Mouse (Mus musculus): Measurements from ENCODE around the gene Ankrd24.

- TF ChIP-seq MAX (IDR thresholded peaks at IDR 0.05; ENCODE audit: low read depth) = no peak
- no peak for TF ChIP-seq POLR2A (IDR thresholded peaks at IDR 0.05; ENCODE audit: insufficient read length, low read depth)
- TF ChIP-seq USF1 (IDR thresholded peaks at IDR 0.05; ENCODE audit: low read depth) = no peak
- no peak for TF ChIP-seq TCF12 (IDR thresholded peaks at IDR 0.05; ENCODE audit: insufficient read depth, poor library complexity, severe bottlenecking)
- no peak for TF ChIP-seq MYOD1 (IDR thresholded peaks at IDR 0.05; ENCODE audit: control insufficient read depth in 1 of 3, insufficient read length in 2 of 3, low read depth in 2 of 3)
- no peak for TF ChIP-seq REST (IDR thresholded peaks at IDR 0.05; ENCODE audit: insufficient read depth, insufficient read length)
- TF ChIP-seq E2F4 (IDR thresholded peaks at IDR 0.05; ENCODE audit: insufficient read depth) = no peak
- TF ChIP-seq CEBPB (IDR thresholded peaks at IDR 0.05; ENCODE audit: insufficient read depth, poor library complexity, severe bottlenecking) = no peak
- TF ChIP-seq MYOG (IDR thresholded peaks at IDR 0.05; ENCODE audit: control insufficient read depth in 1 of 3, insufficient read depth in 1 of 3, insufficient read length in 2 of 3, low read depth in 2 of 3) = no peak
- TF ChIP-seq POLR2AphosphoS2 (IDR thresholded peaks at IDR 0.05; ENCODE audit: insufficient read length, low read depth) = no peak
- no peak for TF ChIP-seq TCF3 (IDR thresholded peaks at IDR 0.05; ENCODE audit: insufficient read length, low read depth)
Measured at GRCm38 (mm10) chr10:81636338-81636737, 8.0 kb downstream of the Ankrd24 start.
